Mouse (Mus musculus) lung, postnatal 0 days (tissue): ENCODE results near the gene Trak1. TPM values are rescaled to one million over a fixed set of nuclear protein-coding genes. Genes with fewer than 3 reads are reported as not detected.
A peak's percentile ranks its signal among the peaks of the same experiment; 100 is the strongest.

Source experiments
- ATAC-seq: fragments of 200-750 bp; cut with Nextera tagmentation; 2 replicates; pipeline ENCODE4 v1.8.0; 2017; ENCODE audit warnings: moderate library complexity
- DNase-seq: peaks from one replicate; pipeline ENCODE4 v3.0.0-alpha.2; 2016; ENCODE audit warnings: low spot score
- H3K27ac ChIP-seq: fragments of 300-500 bp; sonication (generic); 2 replicates; pipeline ENCODE4 v1.5.1; 2014; ENCODE audit warnings: antibody characterized with exemption, mild to moderate bottlenecking, low read length, mixed read lengths
- H3K27me3 ChIP-seq: fragments of 300-500 bp; sonication (generic); replicated peaks from 2 replicates; pipeline ENCODE4 v1.6.1; 2014; ENCODE audit warnings: low read length, mixed read lengths; ENCODE audit not compliant: insufficient read depth
- H3K36me3 ChIP-seq: fragments of 300-500 bp; sonication (generic); 2 replicates; pipeline ENCODE4 v1.6.1; 2014; ENCODE audit warnings: low read length, mixed read lengths; ENCODE audit not compliant: insufficient read depth
- H3K4me1 ChIP-seq: fragments of 300-500 bp; sonication (generic); 2 replicates; pipeline ENCODE4 v1.6.1; 2014; ENCODE audit warnings: antibody characterized with exemption, low read depth, low read length, mixed read lengths; ENCODE audit not compliant: insufficient read depth
- H3K4me2 ChIP-seq: fragments of 300-500 bp; sonication (generic); replicated peaks from 2 replicates; pipeline ENCODE4 v1.6.1; 2014; ENCODE audit warnings: low read depth, mild to moderate bottlenecking, low read length, moderate library complexity, mixed read lengths
- H3K4me3 ChIP-seq: fragments of 300-500 bp; sonication (generic); 2 replicates; pipeline ENCODE4 v1.5.1; 2014; ENCODE audit warnings: low read depth, low read length
- H3K9ac ChIP-seq: fragments of 300-500 bp; sonication (generic); replicated peaks from 2 replicates; pipeline ENCODE4 v1.6.1; 2014; ENCODE audit warnings: low read depth, mild to moderate bottlenecking
- H3K9me3 ChIP-seq: fragments of 300-500 bp; sonication (generic); 2 replicates; pipeline ENCODE4 v1.6.1; 2016; ENCODE audit warnings: low read length, mixed read lengths
- CTCF ChIP-seq: IDR thresholded peaks from 2 replicates; pipeline ENCODE4 v1.5.1; 2016; ENCODE audit warnings: antibody characterized with exemption, mild to moderate bottlenecking
- EP300 ChIP-seq: IDR thresholded peaks from 2 replicates; pipeline ENCODE4 v1.6.1; 2016; ENCODE audit warnings: antibody characterized with exemption, mild to moderate bottlenecking, control low read depth
- WGBS: fragments of 180-500 bp; shearing (Covaris S2); extraction: QIAGEN DNeasy Blood & Tissue Kit; methylation state at CpG from one replicate; pipeline ENCODE4 v1.1.7; 2014; 5-methylcytosine and 5-hydroxymethylcytosine counted together
- polyA plus RNA-seq: library from polyadenylated mRNA; unstranded; fragments of >200 nt; fragmentation: Nextera tagmentation; extraction: Ambion mirVana; gene quantifications from 2 replicates; pipeline ENCODE4 v1.2.1, GENCODE M21; 2015

Trak1 gene
- polyA plus RNA-seq, 1 experiment from 2014 or later, result 28.6 TPM

DNA sequence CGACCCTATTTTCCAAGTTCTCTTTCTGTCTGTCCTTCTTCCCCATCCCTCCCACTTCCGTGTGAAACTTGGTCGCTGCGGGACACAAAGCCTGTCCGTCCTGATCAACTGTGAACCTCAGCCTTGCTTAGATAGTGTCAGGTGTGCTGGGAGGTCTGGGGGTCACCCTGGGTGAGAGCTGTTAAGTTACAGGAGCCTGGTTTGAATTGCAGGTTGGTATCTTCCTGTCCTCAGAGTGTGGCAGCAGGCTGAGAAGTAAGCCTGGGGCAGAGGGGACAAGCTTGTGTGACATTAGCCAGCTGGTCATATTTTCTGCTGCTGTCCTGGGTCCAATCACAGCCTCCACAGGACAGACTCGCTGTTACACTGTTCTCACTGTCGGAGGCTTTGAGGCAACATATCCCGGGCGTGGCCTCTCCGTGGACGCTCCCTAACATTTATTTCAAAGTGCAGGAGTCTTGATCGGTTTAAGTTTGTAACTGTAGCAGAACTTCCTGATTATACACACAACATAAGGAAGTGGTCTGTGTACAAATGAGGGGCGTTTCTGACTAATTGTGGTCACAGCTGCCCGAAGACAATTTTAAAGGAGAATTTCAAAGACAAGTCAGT lies 17.3 kb downstream of the Trak1 start:
- H3K4me1 ChIP-seq, result peaks cover 22% of the 10 kb centered on the region
- TF ChIP-seq CTCF (peak; percentile 4; the same call in 1 of the 2 replicates), EP300 (peak; percentile 89)
- WGBS, result 10% methylated on average over 14 of the region's 14 CpGs
- H3K4me2 ChIP-seq, result peak overlapping the region; percentile 55
- H3K27ac ChIP-seq, result peak overlapping the region; percentile 94
- ATAC-seq (peak; percentile 83), DNase-seq (peak; percentile 93)
- H3K9ac ChIP-seq, result peak overlapping the region; percentile 58
- H3K9me3 ChIP-seq, result no peaks in the 10 kb centered on the region
- H3K4me3 ChIP-seq, result peak overlapping the region; percentile 21
- no peaks in the 10 kb centered on the region; the same call in 1 of the 2 replicates for H3K36me3 ChIP-seq
- H3K27me3 ChIP-seq, result no peaks in the 10 kb centered on the region

DNA sequence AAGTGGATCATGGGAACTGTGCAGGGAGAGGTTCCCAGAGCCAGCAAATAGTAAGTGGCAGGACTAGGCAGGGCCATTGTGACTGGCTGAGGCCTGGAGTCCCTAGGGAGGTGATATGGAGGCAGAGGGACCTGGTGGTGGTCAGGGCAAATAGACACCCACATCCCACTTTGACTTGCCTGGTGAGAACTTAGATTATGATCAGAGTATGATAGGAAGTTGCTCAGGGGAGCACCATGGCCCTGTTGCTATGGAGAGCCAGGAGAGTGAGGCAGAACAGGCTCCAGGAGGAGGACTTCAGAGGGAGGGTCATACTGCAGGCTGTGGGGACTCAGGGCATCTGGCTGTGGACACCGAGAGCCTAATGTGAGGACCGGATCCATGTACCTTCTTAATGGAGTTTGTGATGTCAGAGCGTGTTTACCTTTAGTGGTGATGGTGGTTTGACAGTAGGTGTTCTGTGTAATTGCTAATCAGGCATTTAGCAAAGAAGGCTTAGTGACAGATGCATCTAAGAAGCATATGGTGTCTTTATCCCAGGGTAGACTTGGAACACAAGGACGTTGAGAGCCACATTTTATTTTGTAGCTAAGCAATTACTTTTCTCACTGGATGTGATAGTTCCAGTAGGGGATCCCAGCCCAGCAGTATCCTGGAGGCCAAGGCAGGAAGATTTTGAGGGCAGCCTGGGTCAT lies 18.7 kb downstream of the Trak1 start:
- Histone ChIP-seq H3K4me1 (peaks cover 22% of the 10 kb centered on the region), H3K4me2 (no peak overlapping the region), H3K4me3 (no peak overlapping the region), H3K27me3 (no peaks in the 10 kb centered on the region), H3K36me3 (no peaks in the 10 kb centered on the region; the same call in 1 of the 2 replicates), H3K9ac (no peak overlapping the region), H3K9me3 (no peaks in the 10 kb centered on the region), H3K27ac (peak overlapping the region; percentile 94)
- TF ChIP-seq EP300, result no peak
- TF ChIP-seq CTCF, result no peak
- 75% methylated on average over 4 of the region's 4 CpGs for WGBS
- no peak for DNase-seq
- no peak for ATAC-seq

DNA sequence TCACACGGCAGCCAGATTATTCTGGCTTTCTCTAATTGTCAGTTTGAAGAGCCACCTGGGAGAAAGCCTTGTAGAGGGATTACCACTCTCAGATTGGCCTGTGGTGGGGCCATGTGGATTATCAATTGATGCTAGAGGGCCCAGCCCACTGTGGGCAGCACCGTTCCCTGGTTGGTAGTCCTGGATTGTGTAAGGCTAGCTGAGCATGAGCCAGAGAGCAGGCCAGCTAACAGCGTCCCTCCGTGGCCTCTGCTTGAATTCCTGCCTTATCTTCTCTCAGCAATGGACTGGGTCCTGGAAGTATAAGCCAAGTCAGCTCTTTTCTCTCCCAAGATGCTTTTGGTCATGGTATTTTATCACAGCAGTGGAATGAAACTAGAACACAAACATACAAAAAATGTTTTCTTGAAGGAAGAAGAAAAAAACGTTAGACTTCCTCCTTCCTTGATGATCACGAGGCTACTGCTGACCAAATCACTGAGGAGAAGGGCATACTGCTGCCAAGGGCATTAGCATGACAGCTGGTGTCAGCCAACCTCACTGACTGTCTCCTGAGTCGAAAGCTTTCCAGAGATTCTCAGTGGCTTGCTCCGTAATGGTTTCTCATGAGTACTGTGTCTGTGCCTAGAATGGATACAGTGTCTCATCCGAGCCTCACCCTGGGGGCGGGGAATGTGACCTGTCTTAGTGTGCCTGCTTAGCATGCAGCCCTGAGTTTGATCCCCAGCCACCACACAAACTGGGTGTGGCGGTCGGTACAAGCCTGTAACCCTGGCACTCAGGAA lies 19.5 kb downstream of the Trak1 start:
- H3K4me2 ChIP-seq, result no peak overlapping the region

DNA sequence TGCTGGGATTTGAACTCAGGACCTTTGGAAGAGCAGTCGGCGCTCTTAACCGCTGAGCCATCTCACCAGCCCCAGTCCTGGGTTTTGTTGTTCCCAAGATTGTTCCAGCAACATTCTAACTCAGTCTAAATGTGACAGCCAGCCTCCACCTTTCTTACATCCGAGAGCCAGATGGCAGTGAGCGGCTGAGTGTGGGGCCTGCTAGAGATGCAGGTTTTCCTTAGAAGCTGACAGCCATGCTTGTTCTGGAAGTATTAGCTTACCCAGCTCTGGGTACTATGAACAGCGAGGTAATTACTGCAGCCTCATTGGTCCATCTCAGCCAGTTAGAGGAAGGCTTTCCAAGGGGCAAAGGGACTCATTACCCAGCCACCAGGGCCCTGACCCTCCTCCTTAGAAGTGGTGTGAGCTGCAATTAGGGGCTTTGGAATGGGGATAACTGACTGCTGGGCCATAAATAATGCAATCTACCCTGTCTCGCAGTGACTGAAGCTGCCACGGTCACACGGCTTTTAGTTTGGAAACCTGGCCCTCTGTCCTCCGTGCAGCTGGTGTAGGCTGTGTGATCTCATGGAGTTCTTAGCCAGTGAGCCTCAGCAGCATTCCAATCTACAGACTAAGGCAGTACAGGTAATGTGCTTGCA lies 22.1 kb downstream of the Trak1 start:
- 88% methylated on average over 10 of the region's 10 CpGs for WGBS
- ATAC-seq (no peak), DNase-seq (no peak)
- no peaks in the 10 kb centered on the region; the same call in 1 of the 2 replicates for H3K36me3 ChIP-seq
- no peaks in the 10 kb centered on the region for H3K27me3 ChIP-seq
- TF ChIP-seq CTCF, result no peak
- TF ChIP-seq EP300, result no peak
- no peak overlapping the region for H3K4me2 ChIP-seq
- no peaks in the 10 kb centered on the region for H3K9me3 ChIP-seq
- no peak overlapping the region for H3K27ac ChIP-seq
- H3K4me3 ChIP-seq, result no peak overlapping the region
- H3K9ac ChIP-seq, result no peak overlapping the region
- H3K4me1 ChIP-seq, result peaks cover 16% of the 10 kb centered on the region

More for the DNA sequence above, 19.5 kb downstream of the Trak1 start:
- H3K27ac ChIP-seq, result peak overlapping the region; percentile 94
- no peaks in the 10 kb centered on the region; the same call in 1 of the 2 replicates for H3K36me3 ChIP-seq
- peaks cover 22% of the 10 kb centered on the region for H3K4me1 ChIP-seq
- TF ChIP-seq CTCF (peak; percentile 51), EP300 (no peak)
- 43% methylated on average over 12 of the region's 12 CpGs for WGBS
- H3K27me3 ChIP-seq, result no peaks in the 10 kb centered on the region
- H3K4me3 ChIP-seq, result no peak overlapping the region
- DNase-seq (peak; percentile 88), ATAC-seq (peak; percentile 34)
- H3K9ac ChIP-seq, result no peak overlapping the region
- H3K9me3 ChIP-seq, result no peaks in the 10 kb centered on the region

DNA sequence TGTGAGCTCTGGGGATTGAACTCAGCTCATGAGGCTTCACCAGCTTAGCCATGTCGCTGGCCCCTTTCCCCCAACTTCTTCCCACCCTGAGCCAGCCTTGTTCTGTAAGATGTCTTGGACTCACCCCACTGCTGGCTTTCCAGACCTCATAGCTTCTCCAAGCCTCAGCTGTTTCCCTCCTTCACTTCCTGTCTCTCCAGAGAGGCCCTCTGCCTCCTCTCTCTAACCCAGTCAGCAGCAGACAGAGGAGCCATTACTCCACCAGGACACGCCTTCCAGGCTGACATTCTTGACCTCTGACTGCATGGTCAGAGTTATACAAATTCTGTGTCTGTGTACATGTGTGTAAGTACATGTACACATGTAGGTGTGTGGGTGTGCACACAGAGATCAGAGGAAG lies 23.1 kb downstream of the Trak1 start:
- ATAC-seq (peak; percentile 25; the same call in 1 of the 2 replicates), DNase-seq (peak; percentile 32)
- Histone ChIP-seq H3K4me3 (no peak overlapping the region), H3K27ac (no peak overlapping the region), H3K36me3 (no peaks in the 10 kb centered on the region; the same call in 1 of the 2 replicates), H3K27me3 (no peaks in the 10 kb centered on the region), H3K4me1 (peaks cover 16% of the 10 kb centered on the region), H3K9me3 (no peaks in the 10 kb centered on the region), H3K9ac (no peak overlapping the region), H3K4me2 (no peak overlapping the region)
- WGBS, result 58% methylated on average over 2 of the region's 2 CpGs
- TF ChIP-seq CTCF (no peak), EP300 (no peak)
